Mouse (Mus musculus) limb, embryonic 11.5 days (tissue): ENCODE results near the gene Mrpl10. TPM values are rescaled to one million over a fixed set of nuclear protein-coding genes. Genes with fewer than 3 reads are reported as not detected.

Experiments
- ATAC-seq: fragments of 200-750 bp; cut with Nextera tagmentation; 2 replicates; pipeline ENCODE4 v1.8.0; 2017; ENCODE audit warnings: low read depth; ENCODE audit not compliant: insufficient number of reproducible peaks, low FRiP score, low TSS enrichment
- DNase-seq: peaks from one replicate; pipeline ENCODE4 v3.0.0-alpha.2; 2015; ENCODE audit warnings: low spot score
- H3K27ac ChIP-seq: fragments of 300-500 bp; sonication (generic); replicated peaks from 2 replicates; pipeline ENCODE4 v1.5.1; 2014; ENCODE audit warnings: low read depth, mild to moderate bottlenecking, low read length
- H3K27me3 ChIP-seq: fragments of 300-500 bp; sonication (generic); 2 replicates; pipeline ENCODE4 v1.6.1; 2014; ENCODE audit warnings: mild to moderate bottlenecking, low read length, mixed read lengths; ENCODE audit not compliant: control insufficient read depth, insufficient read depth
- H3K36me3 ChIP-seq: fragments of 300-500 bp; sonication (generic); 2 replicates; pipeline ENCODE4 v1.6.1; 2014; ENCODE audit warnings: mild to moderate bottlenecking, low read length, moderate library complexity, mixed read lengths; ENCODE audit not compliant: control insufficient read depth, insufficient read depth
- H3K4me1 ChIP-seq: fragments of 300-500 bp; sonication (generic); 2 replicates; pipeline ENCODE4 v1.6.1; 2014; ENCODE audit warnings: low read length, mixed read lengths; ENCODE audit not compliant: control insufficient read depth, insufficient read depth
- H3K4me2 ChIP-seq: fragments of 300-500 bp; sonication (generic); 2 replicates; pipeline ENCODE4 v1.6.1; 2014; ENCODE audit warnings: low read depth, mild to moderate bottlenecking, moderate library complexity; ENCODE audit not compliant: severe bottlenecking
- H3K4me3 ChIP-seq: fragments of 300-500 bp; sonication (generic); 2 replicates; pipeline ENCODE4 v1.5.1; 2014; ENCODE audit warnings: low read depth, low read length
- H3K9ac ChIP-seq: fragments of 300-500 bp; sonication (generic); 2 replicates; pipeline ENCODE4 v1.6.1; 2014; ENCODE audit warnings: mild to moderate bottlenecking, low read length
- H3K9me3 ChIP-seq: fragments of 300-500 bp; sonication (generic); 2 replicates; pipeline ENCODE4 v1.6.1; 2016; ENCODE audit warnings: low read length; ENCODE audit not compliant: control insufficient read depth
- WGBS: fragments of 180-500 bp; shearing (Covaris S2); extraction: QIAGEN DNeasy Blood & Tissue Kit; methylation state at CpG from one replicate; pipeline ENCODE4 v1.1.7; 2014; 5-methylcytosine and 5-hydroxymethylcytosine counted together
- polyA plus RNA-seq: library from polyadenylated mRNA; unstranded; fragments of >200 nt; fragmentation: Nextera tagmentation; extraction: Ambion mirVana; gene quantifications from 2 replicates; pipeline ENCODE4 v1.2.1, GENCODE M21; 2014

Gene Mrpl10
- polyA plus RNA-seq, 1 experiment from 2014 or later: 96.5 TPM

DNA sequence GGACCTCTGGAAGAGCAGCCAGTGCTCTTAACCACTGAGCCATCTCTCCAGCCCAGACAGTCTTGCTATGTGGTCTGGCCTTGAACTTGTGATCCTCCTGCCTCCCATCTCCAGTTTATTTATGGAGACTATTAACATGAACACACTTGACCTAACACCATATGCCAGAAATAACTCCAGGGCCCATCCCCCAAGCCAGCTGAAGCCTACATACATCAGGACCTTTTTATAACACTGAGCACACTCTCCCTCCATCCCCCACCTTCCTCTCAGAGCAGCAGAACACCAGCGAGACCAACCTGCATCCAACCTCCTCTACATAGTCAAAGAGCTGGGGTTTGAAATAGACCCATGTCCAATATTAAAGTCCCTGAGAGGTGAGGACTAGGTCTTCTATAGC, 29.8 kb downstream of the Mrpl10 start:
- Histone ChIP-seq H3K9ac (no peak overlapping the region), H3K27ac (no peak overlapping the region), H3K4me1 (no peaks in the 10 kb centered on the region), H3K4me2 (no peak overlapping the region), H3K4me3 (no peak overlapping the region), H3K36me3 (no peaks in the 10 kb centered on the region), H3K9me3 (no peaks in the 10 kb centered on the region), H3K27me3 (no peaks in the 10 kb centered on the region)
- DNase-seq (no peak), ATAC-seq (no peak)
- WGBS: 52% methylated on average over 1 of the region's 1 CpGs

- peak; percentile 73 for DNase-seq
Measured at GRCm38 (mm10) chr11:97072533-97072932, 31.2 kb downstream of the Mrpl10 start.

GRCm38 (mm10) chr11:97074235-97074634, 32.9 kb downstream of the Mrpl10 start:
- no peak for ATAC-seq
- DNase-seq: no peak

More at GRCm38 (mm10) chr11:97072533-97072932, 31.2 kb downstream of the Mrpl10 start:
- WGBS: 33% methylated on average over 3 of the region's 3 CpGs
- H3K9me3 ChIP-seq: no peaks in the 10 kb centered on the region
- no peak overlapping the region for H3K4me3 ChIP-seq
- ATAC-seq: no peak
- H3K4me2 ChIP-seq: no peak overlapping the region
- no peaks in the 10 kb centered on the region for H3K36me3 ChIP-seq
- no peak overlapping the region for H3K9ac ChIP-seq
- H3K4me1 ChIP-seq: no peaks in the 10 kb centered on the region
- no peak overlapping the region for H3K27ac ChIP-seq
- no peaks in the 10 kb centered on the region for H3K27me3 ChIP-seq

DNA sequence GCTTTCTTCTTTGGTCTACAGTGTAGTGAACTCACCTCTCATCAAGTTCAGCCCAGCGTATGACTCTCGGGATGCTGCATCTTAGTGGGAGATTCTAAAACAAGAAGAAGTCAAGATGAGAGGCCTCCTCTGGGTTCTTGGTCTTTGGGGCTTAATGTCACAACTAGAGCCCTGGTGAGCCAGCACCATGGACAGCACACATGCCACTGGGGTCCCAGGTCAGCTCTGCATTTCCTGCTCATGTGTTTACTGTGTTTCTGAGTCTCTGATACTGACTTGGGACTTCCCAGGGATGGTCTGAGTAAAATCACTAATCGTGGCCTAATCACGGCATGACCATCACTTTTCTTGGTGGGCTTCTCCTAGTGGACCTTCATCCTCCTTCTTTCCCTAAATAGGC, 37.4 kb downstream of the Mrpl10 start:
- no peaks in the 10 kb centered on the region for H3K27me3 ChIP-seq
- no peaks in the 10 kb centered on the region for H3K9me3 ChIP-seq
- H3K27ac ChIP-seq: no peak overlapping the region
- no peak overlapping the region for H3K4me3 ChIP-seq
- no peaks in the 10 kb centered on the region for H3K36me3 ChIP-seq
- no peak overlapping the region for H3K9ac ChIP-seq
- ATAC-seq: no peak
- DNase-seq: peak; percentile 80
- peaks cover 1% of the 10 kb centered on the region for H3K4me1 ChIP-seq
- no peak overlapping the region for H3K4me2 ChIP-seq
- WGBS: 48% methylated on average over 4 of the region's 4 CpGs

More at GRCm38 (mm10) chr11:97074235-97074634, 32.9 kb downstream of the Mrpl10 start:
- Histone ChIP-seq H3K27ac (no peak overlapping the region), H3K4me1 (no peaks in the 10 kb centered on the region), H3K4me2 (no peak overlapping the region), H3K9me3 (no peaks in the 10 kb centered on the region), H3K4me3 (no peak overlapping the region), H3K36me3 (no peaks in the 10 kb centered on the region), H3K27me3 (no peaks in the 10 kb centered on the region), H3K9ac (no peak overlapping the region)
- WGBS: 73% methylated on average over 8 of the region's 8 CpGs

GRCm38 (mm10) chr11:97080291-97080690, 38.9 kb downstream of the Mrpl10 start:
- H3K27ac ChIP-seq: no peak overlapping the region
- DNase-seq: no peak
- H3K9ac ChIP-seq: no peak overlapping the region
- no peaks in the 10 kb centered on the region for H3K9me3 ChIP-seq
- no peak for ATAC-seq
- H3K4me2 ChIP-seq: no peak overlapping the region
- H3K4me3 ChIP-seq: no peak overlapping the region
- H3K4me1 ChIP-seq: peaks cover 6% of the 10 kb centered on the region
- no peaks in the 10 kb centered on the region for H3K27me3 ChIP-seq
- no peaks in the 10 kb centered on the region for H3K36me3 ChIP-seq
- 38% methylated on average over 9 of the region's 9 CpGs for WGBS

GRCm38 (mm10) chr11:97082977-97083376, 41.6 kb downstream of the Mrpl10 start:
- DNase-seq: peak; percentile 36

DNA sequence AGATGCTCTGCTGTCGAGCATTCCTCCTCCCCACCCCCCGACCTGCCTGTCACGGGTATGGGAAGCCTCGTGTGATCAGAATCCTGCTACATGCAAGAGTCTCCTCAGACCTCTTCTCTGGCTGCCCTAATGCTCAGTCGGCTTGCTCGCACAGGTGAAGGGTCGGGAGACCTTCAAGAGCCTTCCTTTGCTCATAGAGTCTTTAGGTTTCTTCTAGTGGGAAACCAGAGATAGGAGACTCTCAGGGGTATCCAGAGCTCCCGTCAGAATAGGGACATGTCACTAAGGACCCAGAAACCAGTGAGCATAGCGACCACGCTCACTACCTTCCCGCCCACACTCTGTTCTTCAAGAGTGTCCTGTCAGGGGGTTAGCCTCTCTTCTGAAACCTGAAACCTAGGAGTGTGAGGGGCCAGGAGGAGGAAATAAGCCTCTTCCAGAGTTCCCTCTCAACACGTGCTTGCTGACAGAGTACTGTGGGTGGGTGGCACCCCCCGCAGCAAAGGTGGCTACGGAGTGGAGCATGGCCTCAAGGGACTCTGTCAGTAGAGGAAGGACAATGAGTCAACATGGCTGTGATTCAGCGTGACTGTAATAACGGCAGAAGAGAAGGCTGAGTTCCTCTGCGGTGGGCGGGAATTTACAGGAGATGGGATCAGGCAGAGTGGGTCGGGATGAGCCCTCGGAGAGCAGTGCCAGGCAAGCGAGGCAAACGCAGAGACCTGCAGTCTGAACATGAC, 42.2 kb downstream of the Mrpl10 start:
- ATAC-seq (no peak), DNase-seq (peak; percentile 27)
- H3K27me3 ChIP-seq: no peaks in the 10 kb centered on the region
- H3K9me3 ChIP-seq: no peaks in the 10 kb centered on the region
- H3K4me2 ChIP-seq: no peak overlapping the region
- peaks cover 6% of the 10 kb centered on the region for H3K4me1 ChIP-seq
- 20% methylated on average over 22 of the region's 22 CpGs for WGBS
- no peak overlapping the region for H3K9ac ChIP-seq
- no peak overlapping the region for H3K4me3 ChIP-seq
- no peaks in the 10 kb centered on the region for H3K36me3 ChIP-seq
- H3K27ac ChIP-seq: no peak overlapping the region

More at GRCm38 (mm10) chr11:97082977-97083376, 41.6 kb downstream of the Mrpl10 start:
- Histone ChIP-seq H3K9me3 (no peaks in the 10 kb centered on the region), H3K4me2 (no peak overlapping the region), H3K27me3 (no peaks in the 10 kb centered on the region), H3K4me3 (no peak overlapping the region), H3K4me1 (peaks cover 6% of the 10 kb centered on the region), H3K9ac (no peak overlapping the region), H3K27ac (no peak overlapping the region), H3K36me3 (no peaks in the 10 kb centered on the region)
- WGBS: 45% methylated on average over 11 of the region's 11 CpGs
- no peak for ATAC-seq

GRCm38 (mm10) chr11:97084821-97085505, 43.6 kb downstream of the Mrpl10 start:
- DNase-seq: no peak
- WGBS: 89% methylated on average over 15 of the region's 15 CpGs
- Histone ChIP-seq H3K9me3 (no peaks in the 10 kb centered on the region), H3K36me3 (no peaks in the 10 kb centered on the region), H3K27me3 (no peaks in the 10 kb centered on the region), H3K4me2 (no peak overlapping the region), H3K4me3 (no peak overlapping the region), H3K27ac (no peak overlapping the region), H3K4me1 (peaks cover 6% of the 10 kb centered on the region), H3K9ac (no peak overlapping the region)
- no peak for ATAC-seq
